Mouse (Mus musculus) hindbrain, embryonic 14.5 days (tissue): ENCODE data around the gene Sephs2. TPM values are rescaled to one million over a fixed set of nuclear protein-coding genes. Genes with fewer than 3 reads are reported as not detected.

Experiments
- ATAC-seq: fragments of 200-750 bp; cut with Nextera tagmentation; 2 replicates; pipeline ENCODE4 v1.8.0; 2017; ENCODE audit warnings: moderate number of reproducible peaks, mild to moderate bottlenecking, moderate TSS enrichment, moderate library complexity; ENCODE audit not compliant: low FRiP score
- DNase-seq: peaks from one replicate; pipeline ENCODE4 v3.0.0-alpha.2; 2015; ENCODE audit warnings: low spot score
- H3K27ac ChIP-seq: fragments of 300-500 bp; sonication (generic); 2 replicates; pipeline ENCODE4 v1.5.1; 2014; ENCODE audit warnings: mild to moderate bottlenecking, moderate library complexity
- H3K27me3 ChIP-seq: fragments of 300-500 bp; sonication (generic); 2 replicates; pipeline ENCODE4 v1.6.1; 2014; ENCODE audit warnings: mild to moderate bottlenecking, low read length, mixed read lengths; ENCODE audit not compliant: control insufficient read depth, insufficient read depth
- H3K36me3 ChIP-seq: fragments of 300-500 bp; sonication (generic); replicated peaks from 2 replicates; pipeline ENCODE4 v1.6.1; 2014; ENCODE audit not compliant: control insufficient read depth, insufficient read depth
- H3K4me1 ChIP-seq: fragments of 300-500 bp; sonication (generic); replicated peaks from 2 replicates; pipeline ENCODE4 v1.6.1; 2014; ENCODE audit warnings: antibody characterized with exemption, low read length, mixed read lengths; ENCODE audit not compliant: control insufficient read depth, insufficient read depth
- H3K4me2 ChIP-seq: fragments of 300-500 bp; sonication (generic); replicated peaks from 2 replicates; pipeline ENCODE4 v1.6.1; 2014; ENCODE audit warnings: mild to moderate bottlenecking, moderate library complexity
- H3K4me3 ChIP-seq: fragments of 300-500 bp; sonication (generic); replicated peaks from 2 replicates; pipeline ENCODE4 v1.5.1; 2014; ENCODE audit warnings: mild to moderate bottlenecking, low read length
- H3K9ac ChIP-seq: fragments of 300-500 bp; sonication (generic); 2 replicates; pipeline ENCODE4 v1.6.1; 2014
- H3K9me3 ChIP-seq: fragments of 300-500 bp; sonication (generic); 2 replicates; pipeline ENCODE4 v1.6.1; 2016; ENCODE audit warnings: low read length; ENCODE audit not compliant: control insufficient read depth
- WGBS: fragments of 180-500 bp; shearing (Covaris S2); extraction: QIAGEN DNeasy Blood & Tissue Kit; methylation state at CpG from one replicate; pipeline ENCODE4 v1.1.7; 2014; 5-methylcytosine and 5-hydroxymethylcytosine counted together
- polyA plus RNA-seq: library from polyadenylated mRNA; unstranded; fragments of >200 nt; fragmentation: Nextera tagmentation; extraction: Ambion mirVana; gene quantifications from 2 replicates; pipeline ENCODE4 v1.2.1, GENCODE M21; 2014

Gene Sephs2
- polyA plus RNA-seq, 1 experiment from 2014 or later = 80.6 TPM

DNA sequence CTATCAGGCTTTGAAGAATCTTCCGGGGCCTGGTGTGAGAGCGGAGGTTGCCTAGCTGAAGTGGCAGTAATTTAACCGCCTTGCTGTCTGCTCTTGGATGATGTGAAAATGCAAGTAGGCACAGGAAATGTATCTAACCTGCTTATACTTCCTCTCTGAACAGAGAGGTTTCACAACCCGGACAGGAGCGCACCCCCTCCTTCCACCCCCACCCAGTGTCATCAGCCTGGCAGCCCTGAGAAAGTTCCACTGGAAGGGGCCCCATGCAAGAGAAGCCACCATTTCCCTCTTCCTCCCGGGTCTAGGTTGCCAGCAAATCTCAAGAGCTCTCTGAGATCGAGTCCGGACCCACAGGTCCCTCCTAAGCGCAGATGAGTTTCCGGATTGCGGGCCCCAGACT lies 22.2 kb upstream of the Sephs2 start, which contains the start of gene Itgal:
Itgal (plus strand) TSS at position 163 of the 400 bp plus-strand sequence.
- Histone ChIP-seq H3K27me3 (no peaks in the 10 kb centered on the region), H3K27ac (no peak within 1 kb of the TSS), H3K9me3 (no peaks in the 10 kb centered on the region), H3K4me3 (no peak within 1 kb of the TSS), H3K4me1 (no peaks in the 10 kb centered on the region), H3K4me2 (no peak within 1 kb of the TSS), H3K36me3 (no peaks in the 10 kb centered on the region), H3K9ac (no peak within 1 kb of the TSS)
- WGBS = 86% methylated on average over 11 of the region's 11 CpGs
- DNase-seq (no peak), ATAC-seq (no peak)

DNA sequence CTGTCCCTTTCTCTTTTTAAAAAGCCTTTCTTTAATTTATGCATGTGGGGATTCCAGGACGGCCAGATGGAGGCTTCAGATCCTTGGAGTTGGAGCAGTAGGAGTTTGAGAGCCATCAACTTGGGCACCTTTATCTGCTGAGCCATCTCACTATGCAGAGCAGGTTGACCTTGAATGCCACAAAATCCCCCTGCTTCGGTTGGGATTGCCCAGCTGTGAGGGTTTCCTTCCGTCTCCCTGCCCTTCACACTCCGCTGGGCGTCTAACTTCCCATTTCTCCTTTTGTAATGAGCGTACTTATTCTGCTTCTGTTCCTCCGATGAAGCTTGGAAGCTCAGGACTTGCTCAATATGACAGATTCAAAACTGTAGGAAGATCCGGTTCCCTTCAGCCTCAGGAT lies 16.3 kb upstream of the Sephs2 start:
- H3K4me2 ChIP-seq = no peak overlapping the region
- H3K9me3 ChIP-seq = peaks cover 10% of the 10 kb centered on the region; the same call in 1 of the 2 replicates
- no peak overlapping the region for H3K9ac ChIP-seq
- 51% methylated on average over 8 of the region's 8 CpGs for WGBS
- H3K36me3 ChIP-seq = no peaks in the 10 kb centered on the region
- no peak for DNase-seq
- ATAC-seq = no peak
- H3K27ac ChIP-seq = no peak overlapping the region
- H3K4me3 ChIP-seq = no peak overlapping the region
- H3K4me1 ChIP-seq = no peaks in the 10 kb centered on the region
- H3K27me3 ChIP-seq = no peaks in the 10 kb centered on the region

DNA sequence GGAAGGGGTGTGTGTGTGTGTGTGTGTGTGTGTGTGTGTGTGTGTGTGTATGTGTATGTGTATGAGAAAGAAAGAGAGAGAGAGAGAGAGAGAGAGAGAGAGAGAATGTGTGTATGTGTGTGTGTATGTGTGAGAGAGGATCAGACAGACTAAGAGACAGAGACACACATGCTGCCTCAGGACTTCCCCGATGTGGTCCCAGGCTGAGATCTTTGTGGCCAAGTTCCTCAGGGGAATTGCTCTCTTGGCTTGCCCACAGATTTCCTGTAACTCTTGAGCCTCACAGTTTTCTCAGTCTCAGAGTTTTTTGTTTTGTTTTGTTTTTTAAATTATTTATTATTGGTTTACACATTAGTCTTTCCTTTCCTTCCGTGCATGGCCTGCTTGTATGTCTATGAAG lies 15.5 kb upstream of the Sephs2 start:
- Histone ChIP-seq H3K4me1 (no peaks in the 10 kb centered on the region), H3K27ac (no peak overlapping the region), H3K27me3 (no peaks in the 10 kb centered on the region), H3K9ac (no peak overlapping the region), H3K4me3 (no peak overlapping the region), H3K36me3 (no peaks in the 10 kb centered on the region), H3K4me2 (no peak overlapping the region), H3K9me3 (peaks cover 10% of the 10 kb centered on the region; the same call in 1 of the 2 replicates)
- ATAC-seq = no peak
- 90% methylated on average over 2 of the region's 2 CpGs for WGBS
- no peak for DNase-seq

GRCm38 (mm10) chr7:127287940-127288339 lies 14.1 kb upstream of the Sephs2 start:
- WGBS = 75% methylated on average over 1 of the region's 1 CpGs
- no peaks in the 10 kb centered on the region for H3K27me3 ChIP-seq
- no peak overlapping the region for H3K4me2 ChIP-seq
- no peak for ATAC-seq
- no peak for DNase-seq
- H3K9ac ChIP-seq = no peak overlapping the region
- H3K36me3 ChIP-seq = no peaks in the 10 kb centered on the region
- no peak overlapping the region for H3K4me3 ChIP-seq
- H3K9me3 ChIP-seq = peaks cover 10% of the 10 kb centered on the region; the same call in 1 of the 2 replicates
- no peaks in the 10 kb centered on the region for H3K4me1 ChIP-seq
- H3K27ac ChIP-seq = no peak overlapping the region

- no peak overlapping the region for H3K9ac ChIP-seq
- no peak overlapping the region for H3K27ac ChIP-seq
- no peak overlapping the region for H3K4me3 ChIP-seq
- H3K27me3 ChIP-seq = no peaks in the 10 kb centered on the region
- H3K36me3 ChIP-seq = no peaks in the 10 kb centered on the region
- no peak overlapping the region for H3K4me2 ChIP-seq
- DNase-seq = no peak
- 87% methylated on average over 9 of the region's 10 CpGs for WGBS
- H3K9me3 ChIP-seq = peaks cover 10% of the 10 kb centered on the region; the same call in 1 of the 2 replicates
- no peaks in the 10 kb centered on the region for H3K4me1 ChIP-seq
- no peak for ATAC-seq
Observed at GRCm38 (mm10) chr7:127285154-127285553, 11.3 kb upstream of the Sephs2 start.

- Histone ChIP-seq H3K4me3 (no peak overlapping the region), H3K4me2 (no peak overlapping the region), H3K9ac (no peak overlapping the region), H3K9me3 (no peaks in the 10 kb centered on the region), H3K27ac (no peak overlapping the region), H3K27me3 (no peaks in the 10 kb centered on the region), H3K36me3 (no peaks in the 10 kb centered on the region), H3K4me1 (no peaks in the 10 kb centered on the region)
- DNase-seq (no peak), ATAC-seq (no peak)
- WGBS = 96% methylated on average over 2 of the region's 2 CpGs
Observed at GRCm38 (mm10) chr7:127282190-127282589, 8.3 kb upstream of the Sephs2 start.

GRCm38 (mm10) chr7:127281114-127281513 lies 7.3 kb upstream of the Sephs2 start:
- no peak overlapping the region for H3K4me2 ChIP-seq
- H3K27ac ChIP-seq = no peak overlapping the region
- no peaks in the 10 kb centered on the region for H3K27me3 ChIP-seq
- no peak for ATAC-seq
- no peak overlapping the region for H3K4me3 ChIP-seq
- DNase-seq = no peak
- no peak overlapping the region for H3K9ac ChIP-seq
- no peaks in the 10 kb centered on the region for H3K36me3 ChIP-seq
- 87% methylated on average over 4 of the region's 4 CpGs for WGBS
- H3K4me1 ChIP-seq = no peaks in the 10 kb centered on the region
- no peaks in the 10 kb centered on the region for H3K9me3 ChIP-seq

DNA sequence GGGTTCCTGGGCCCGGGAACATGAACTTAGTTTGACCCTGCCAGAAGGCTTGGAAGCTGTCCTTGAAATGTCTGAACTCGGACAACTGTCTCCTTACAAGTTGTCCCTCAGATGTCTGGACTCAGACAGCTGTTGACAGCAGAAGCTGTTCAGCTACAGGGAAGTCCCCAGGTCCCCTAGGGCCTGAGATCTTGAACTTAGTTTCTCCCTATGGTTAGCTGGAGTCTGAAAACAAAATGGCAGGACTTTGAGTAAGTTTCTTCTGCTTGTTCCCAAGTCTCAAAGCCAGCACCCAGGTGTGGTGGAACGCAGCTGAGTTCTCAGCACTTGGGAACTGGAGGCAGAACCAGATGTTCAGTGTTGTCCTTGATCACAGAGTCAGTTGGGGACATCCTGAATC lies 6.2 kb upstream of the Sephs2 start:
- WGBS = 77% methylated on average over 3 of the region's 3 CpGs
- Histone ChIP-seq H3K4me1 (no peaks in the 10 kb centered on the region), H3K36me3 (no peaks in the 10 kb centered on the region), H3K4me3 (no peak overlapping the region), H3K27ac (no peak overlapping the region), H3K4me2 (no peak overlapping the region), H3K9ac (no peak overlapping the region), H3K9me3 (no peaks in the 10 kb centered on the region), H3K27me3 (no peaks in the 10 kb centered on the region)
- DNase-seq (no peak), ATAC-seq (no peak)

- 18% methylated on average over 8 of the region's 8 CpGs for WGBS
- Histone ChIP-seq H3K4me2 (no peak overlapping the region), H3K9ac (no peak overlapping the region), H3K9me3 (no peaks in the 10 kb centered on the region), H3K27me3 (no peaks in the 10 kb centered on the region), H3K4me1 (peaks cover 6% of the 10 kb centered on the region), H3K36me3 (no peaks in the 10 kb centered on the region), H3K27ac (no peak overlapping the region), H3K4me3 (no peak overlapping the region)
- ATAC-seq (no peak), DNase-seq (no peak)
Observed at GRCm38 (mm10) chr7:127278311-127278710, 4.5 kb upstream of the Sephs2 start.

DNA sequence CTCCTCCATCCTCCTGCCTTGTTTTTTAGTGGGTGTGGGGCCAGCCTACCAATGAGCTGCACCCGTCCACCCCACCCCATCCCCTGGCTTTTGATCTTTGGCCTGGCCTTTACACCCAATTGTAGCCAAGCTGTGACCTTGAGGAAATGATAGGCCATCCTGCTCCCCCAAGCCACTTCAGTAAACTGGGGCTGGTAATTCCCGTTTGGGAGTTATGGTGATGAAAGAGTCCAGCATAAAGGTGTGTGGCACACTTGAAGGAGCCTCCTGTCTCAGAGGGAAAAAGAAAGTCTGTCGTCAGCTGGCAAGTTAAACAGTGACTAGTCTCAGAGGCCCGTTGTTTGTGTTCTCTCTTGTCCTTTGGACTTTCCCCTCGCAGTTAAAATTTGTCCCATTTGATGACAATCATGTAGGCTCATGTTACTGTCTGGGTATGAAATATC lies 2.7 kb upstream of the Sephs2 start:
- Histone ChIP-seq H3K4me3 (no peak overlapping the region), H3K9me3 (no peaks in the 10 kb centered on the region), H3K4me2 (no peak overlapping the region), H3K4me1 (peaks cover 21% of the 10 kb centered on the region), H3K36me3 (peaks cover 4% of the 10 kb centered on the region; the same call in 1 of the 2 replicates), H3K27me3 (no peaks in the 10 kb centered on the region), H3K9ac (no peak overlapping the region), H3K27ac (no peak overlapping the region)
- no peak for ATAC-seq
- WGBS = 69% methylated on average over 5 of the region's 5 CpGs
- no peak for DNase-seq
